Comparison of ENCODE assay signal across 10 mouse cellular contexts in the genomic region with DNA sequence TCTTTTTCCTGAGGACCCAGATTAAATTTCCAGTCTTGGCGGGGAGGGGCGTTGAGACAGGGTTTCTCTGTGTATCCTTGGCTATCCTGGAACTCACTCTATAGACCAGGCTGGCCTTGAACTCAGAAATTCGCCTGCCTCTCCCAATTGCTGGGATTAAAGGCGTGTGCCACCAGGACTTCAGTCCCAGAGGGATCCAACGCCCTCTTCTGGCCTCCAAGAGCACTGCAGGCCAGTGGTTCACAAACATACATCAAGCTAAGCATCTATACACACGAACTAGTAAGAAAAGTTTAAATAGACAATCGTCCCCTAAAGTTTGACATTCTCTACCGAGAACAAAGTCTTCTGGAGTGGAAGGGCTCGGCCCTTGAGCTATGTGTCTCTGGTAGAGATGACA.
DNase-seq lines count a peak whose midpoint lies in the region; ATAC-seq and TF ChIP-seq lines count a peak whose summit lies in the region.
"Had no signal": no experiment of that assay in that cellular context is flagged by ENCODE, and none has a peak within 500 bp of the region (broad histone marks: within the 10 kb centered on the region; RNA-seq: fewer than 3 reads in every experiment).

No protein-coding gene starts in this region.

- no peak for TF ChIP-seq POLR2A in cerebellum, adult 2 months (IDR thresholded peaks at IDR 0.05; ENCODE audit: borderline replicate concordance, insufficient read depth, low read length)
- no peak for TF ChIP-seq POLR2A in cortical plate, adult 2 months (IDR thresholded peaks at IDR 0.05; ENCODE audit: extremely low read depth, insufficient read depth, low read length)

- H3K4me2 ChIP-seq in midbrain, embryonic 15.5 days, result no peak overlapping the region
- H3K4me2 ChIP-seq in hindbrain, embryonic 11.5 days (replicated peaks; ENCODE audit: low read depth, low read length), result no peak overlapping the region
- H3K4me2 ChIP-seq: embryonic facial prominence, embryonic 13.5 days; liver, embryonic 15.5 days had no signal

- peaks cover 33% of the 10 kb centered on the region for H3K36me3 ChIP-seq in midbrain, embryonic 10.5 days
- H3K36me3 ChIP-seq in midbrain, embryonic 15.5 days (replicated peaks), result no peaks in the 10 kb centered on the region
- no peaks in the 10 kb centered on the region for H3K36me3 ChIP-seq in hindbrain, embryonic 11.5 days (ENCODE audit: control insufficient read depth, insufficient read depth, low read length)
- H3K36me3 ChIP-seq: liver, embryonic 15.5 days had no signal

- H3K27ac ChIP-seq in cerebellum, adult 2 months (ENCODE audit: insufficient read depth, low read length), result no peak overlapping the region
- no peak overlapping the region for H3K27ac ChIP-seq in midbrain, embryonic 10.5 days (replicated peaks)
- H3K27ac ChIP-seq in midbrain, embryonic 15.5 days, result no peak overlapping the region
- no peak overlapping the region for H3K27ac ChIP-seq in cortical plate, adult 2 months (ENCODE audit: insufficient read depth, low read length)
- no peak overlapping the region for H3K27ac ChIP-seq in hindbrain, embryonic 11.5 days (ENCODE audit: low read depth, low read length)
- H3K27ac ChIP-seq: embryonic facial prominence, embryonic 13.5 days; liver, embryonic 15.5 days had no signal

- peaks cover 5% of the 10 kb centered on the region for H3K4me1 ChIP-seq in cerebellum, adult 2 months (ENCODE audit: control insufficient read depth, insufficient read depth, low read length)
- 0 out of 2 replicates have a peak, but pooled peaks cover 3% of the 10 kb centered on the region for H3K4me1 ChIP-seq in midbrain, embryonic 10.5 days
- H3K4me1 ChIP-seq in midbrain, embryonic 15.5 days, result no peaks in the 10 kb centered on the region
- H3K4me1 ChIP-seq in cortical plate, adult 2 months (ENCODE audit: control insufficient read depth, insufficient read depth, low read length), result no peaks in the 10 kb centered on the region
- no peaks in the 10 kb centered on the region for H3K4me1 ChIP-seq in hindbrain, embryonic 11.5 days (replicated peaks; ENCODE audit: control insufficient read depth, insufficient read depth, low read length)

- WGBS in cerebellum, adult 2 months, result 76% methylated on average over 9 of the region's 9 CpGs
- 73% methylated on average over 9 of the region's 9 CpGs for WGBS in midbrain, embryonic 10.5 days
- whole genome bisulfite sequencing in midbrain, embryonic 15.5 days, result 73% methylated on average over 9 of the region's 9 CpGs
- WGBS in hindbrain, embryonic 11.5 days, result 73% methylated on average over 9 of the region's 9 CpGs

- no peak overlapping the region for H3K4me3 ChIP-seq in cerebellum, adult 2 months (replicated peaks; ENCODE audit: insufficient read depth, low read depth, low read length)
- no peak overlapping the region for H3K4me3 ChIP-seq in midbrain, embryonic 10.5 days
- no peak overlapping the region for H3K4me3 ChIP-seq in midbrain, embryonic 15.5 days
- H3K4me3 ChIP-seq in cortical plate, adult 2 months (ENCODE audit: insufficient read depth, low read length), result no peak overlapping the region
- no peak overlapping the region for H3K4me3 ChIP-seq in hindbrain, embryonic 11.5 days (ENCODE audit: low read depth, low read length)
- H3K4me3 ChIP-seq: embryonic facial prominence, embryonic 13.5 days; liver, embryonic 15.5 days had no signal

- no peak overlapping the region for H3K9ac ChIP-seq in midbrain, embryonic 15.5 days
- H3K9ac ChIP-seq in hindbrain, embryonic 11.5 days (ENCODE audit: low read depth, low read length), result no peak overlapping the region
- H3K9ac ChIP-seq: embryonic facial prominence, embryonic 13.5 days; liver, embryonic 15.5 days had no signal

- peak in 1 of 2 experiments; percentile 29 for DNase-seq in cerebellum, adult 2 months
- DNase-seq in cerebellum, adult 11 months, result no peak
- DNase-seq in midbrain, embryonic 10.5 days (ENCODE audit: low spot score), result peak; percentile 20
- DNase-seq in thymus, postnatal 10 days (ENCODE audit: low spot score in 2 of 2), result peak; percentile 10 to 27
- no peak for DNase-seq in frontal cortex, postnatal 25 days (ENCODE audit: low spot score in 2 of 2)
- no peak for DNase-seq in hindbrain, embryonic 11.5 days (ENCODE audit: low spot score)

- no peaks in the 10 kb centered on the region for H3K27me3 ChIP-seq in cerebellum, adult 2 months (ENCODE audit: control insufficient read depth, insufficient read depth, low read length)
- H3K27me3 ChIP-seq in midbrain, embryonic 10.5 days (ENCODE audit: low read depth, poor library complexity, severe bottlenecking), result no peaks in the 10 kb centered on the region
- H3K27me3 ChIP-seq in midbrain, embryonic 15.5 days (replicated peaks), result no peaks in the 10 kb centered on the region
- H3K27me3 ChIP-seq in hindbrain, embryonic 11.5 days (ENCODE audit: control insufficient read depth, insufficient read depth, low read length), result no peaks in the 10 kb centered on the region
- H3K27me3 ChIP-seq: embryonic facial prominence, embryonic 13.5 days; liver, embryonic 15.5 days had no signal

- ATAC-seq in midbrain, embryonic 15.5 days (replicated peaks), result no peak
- ATAC-seq in hindbrain, embryonic 11.5 days (ENCODE audit: low FRiP score), result no peak

- peak; percentile 12; the same call in 1 of the 2 replicates for TF ChIP-seq CTCF in cerebellum, adult 2 months (IDR thresholded peaks at IDR 0.05; ENCODE audit: borderline replicate concordance, insufficient read depth, low read depth, low read length)
- peak; percentile 17; the same call in 1 of the 2 replicates for TF ChIP-seq CTCF in cortical plate, adult 2 months (IDR thresholded peaks at IDR 0.05; ENCODE audit: extremely low read depth, insufficient read depth, low read length)

- no peaks in the 10 kb centered on the region for H3K9me3 ChIP-seq in midbrain, embryonic 10.5 days (replicated peaks)
- H3K9me3 ChIP-seq in midbrain, embryonic 15.5 days, result no peaks in the 10 kb centered on the region
- no peaks in the 10 kb centered on the region for H3K9me3 ChIP-seq in hindbrain, embryonic 11.5 days (ENCODE audit: control insufficient read depth, low read length)
- H3K9me3 ChIP-seq: embryonic facial prominence, embryonic 13.5 days; liver, embryonic 15.5 days had no signal

Comparison
In these comparisons a context has a peak if more than half of its experiments do, and no peak if none do; other contexts are left out.
1. DNase-seq: peak in midbrain, embryonic 10.5 days (single experiment) and thymus, postnatal 10 days (2 of 2); none in cerebellum, adult 11 months (single experiment), frontal cortex, postnatal 25 days (0 of 2) and hindbrain, embryonic 11.5 days (single experiment).